ENCODE assay signal across 8 mouse cellular contexts in genomic region chr5:122774743-122775611, GRCm38 (mm10). TPM values are rescaled to one million over a fixed set of nuclear protein-coding genes. Genes with fewer than 3 reads are reported as not detected.
DNase-seq lines count a peak whose midpoint lies in the region; ATAC-seq and TF ChIP-seq lines count a peak whose summit lies in the region.
"Had no signal": no experiment of that assay in that cellular context is flagged by ENCODE, and none has a peak within 500 bp of the region (broad histone marks: within the 10 kb centered on the region; RNA-seq: fewer than 3 reads in every experiment).

No protein-coding gene starts in this region.

- peak overlapping the region; percentile 47 for H3K4me2 ChIP-seq in myocyte (ENCODE audit: low read depth)
- H3K4me2 ChIP-seq: limb, embryonic 13.5 days had no signal

- no peak overlapping the region for H3ac ChIP-seq in myocyte (ENCODE audit: control insufficient read depth, insufficient read length)

- peak; percentile 49 for DNase-seq in layer of hippocampus, adult 9-11 months
- no peak for DNase-seq in layer of hippocampus, postnatal 14 days (ENCODE audit: low spot score in 2 of 2)
- DNase-seq in adrenal gland, adult 2 months = peak; percentile 83
- DNase-seq in embryo, embryonic 10.5 days (ENCODE audit: low spot score) = no peak
- DNase-seq in gastrocnemius, postnatal 14 days = no peak

- intact Hi-C loops in gastrocnemius, postnatal 14 days (cut with DNase I; ENCODE audit: low total_unique reads) = no loop called here

- no peak for TF ChIP-seq POLR2A in myocyte (IDR thresholded peaks at IDR 0.05; ENCODE audit: insufficient read length, low read depth)

- H3K36me3 ChIP-seq in myocyte (ENCODE audit: control insufficient read depth, insufficient read depth) = no peaks in the 10 kb centered on the region

- H3K27me3 ChIP-seq in myocyte (ENCODE audit: control insufficient read depth, insufficient read depth, insufficient read length) = no peaks in the 10 kb centered on the region
- H3K27me3 ChIP-seq: limb, embryonic 13.5 days had no signal

- H3K4me3 ChIP-seq in myocyte = no peak overlapping the region
- H3K4me3 ChIP-seq: limb, embryonic 13.5 days had no signal

- H3K79me2 ChIP-seq in myocyte (ENCODE audit: control insufficient read depth, insufficient read depth) = peaks cover 15% of the 10 kb centered on the region

- peak; percentile 91 for ATAC-seq in erythroblast, adult 5-6 weeks (replicated peaks; ENCODE audit: low FRiP score, poor library complexity, severe bottlenecking)

TF ChIP-seq in myocyte, 11 proteins besides CTCF, POLR2A, EP300 and RAD21:
- TF ChIP-seq CEBPB (IDR thresholded peaks at IDR 0.05; ENCODE audit: insufficient read depth, poor library complexity, severe bottlenecking) (no peak), MYOG (IDR thresholded peaks at IDR 0.05; ENCODE audit: control insufficient read depth in 1 of 3, insufficient read depth in 1 of 3, insufficient read length in 2 of 3, low read depth in 2 of 3) (no peak), TCF3 (IDR thresholded peaks at IDR 0.05; ENCODE audit: insufficient read length, low read depth) (no peak), MYOD1 (IDR thresholded peaks at IDR 0.05; ENCODE audit: control insufficient read depth in 1 of 3, insufficient read length in 2 of 3, low read depth in 2 of 3) (no peak), E2F4 (IDR thresholded peaks at IDR 0.05; ENCODE audit: insufficient read depth) (no peak), USF1 (IDR thresholded peaks at IDR 0.05; ENCODE audit: low read depth) (no peak), POLR2AphosphoS2 (IDR thresholded peaks at IDR 0.05; ENCODE audit: insufficient read length, low read depth) (no peak), REST (IDR thresholded peaks at IDR 0.05; ENCODE audit: insufficient read depth, insufficient read length) (no peak), MAX (IDR thresholded peaks at IDR 0.05; ENCODE audit: low read depth) (no peak), SRF (IDR thresholded peaks at IDR 0.05; ENCODE audit: control insufficient read depth, insufficient read length, low read depth) (no peak), TCF12 (IDR thresholded peaks at IDR 0.05; ENCODE audit: insufficient read depth, poor library complexity, severe bottlenecking) (no peak)

RNA-seq across cellular contexts. Expression of gene Camkk2, which starts 4.2 kb away (rescaled TPM):
- total RNA-seq in layer of hippocampus, postnatal 14 days (2021) = 100 to 1,000 TPM; 116 to 120 TPM
- total RNA-seq in adrenal gland, adult 2 months (2021) = 10 to 100 TPM; 34.2 to 42.3 TPM
- 53.4 and 55.5 TPM in 2 replicates for polyA plus RNA-seq in adrenal gland, adult 2 months (2012; rRNA removed)
- total RNA-seq in erythroblast, adult 5-6 weeks (2015; ENCODE audit: low replicate concordance) = 10.9 and 24.0 TPM in 2 replicates
- 12.8 and 21.6 TPM in 2 replicates for total RNA-seq in erythroblast, adult 5-6 weeks (2017; ENCODE audit: low replicate concordance)
- polyA plus RNA-seq in myocyte (2012; fragmentation: generic; extraction: Trizol) = 8.2 TPM
- 1 to 10 TPM; 8.6 to 8.8 TPM for total RNA-seq in gastrocnemius, postnatal 14 days (2021)

RNA-seq across cellular contexts. Expression of gene Anapc5, which starts 46.2 kb away (rescaled TPM):
- 100 to 1,000 TPM; 215 to 219 TPM for total RNA-seq in layer of hippocampus, postnatal 14 days (2021)
- total RNA-seq in adrenal gland, adult 2 months (2021) = 100 to 1,000 TPM; 152 to 154 TPM
- polyA plus RNA-seq in adrenal gland, adult 2 months (2012; rRNA removed) = 124 and 148 TPM in 2 replicates
- 76.7 and 89.7 TPM in 2 replicates for total RNA-seq in erythroblast, adult 5-6 weeks (2015; ENCODE audit: low replicate concordance)
- total RNA-seq in erythroblast, adult 5-6 weeks (2017; ENCODE audit: low replicate concordance) = 116 and 153 TPM in 2 replicates
- 197 TPM for polyA plus RNA-seq in myocyte (2012; fragmentation: generic; extraction: Trizol)
- 100 to 1,000 TPM; 140 to 150 TPM for total RNA-seq in gastrocnemius, postnatal 14 days (2021)

Comparison
In these comparisons a context has a peak if more than half of its experiments do, and no peak if none do; other contexts are left out.
1. DNase-seq: peak in layer of hippocampus, adult 9-11 months (single experiment) and adrenal gland, adult 2 months (single experiment); none in layer of hippocampus, postnatal 14 days (0 of 2), embryo, embryonic 10.5 days (single experiment) and gastrocnemius, postnatal 14 days (single experiment).